Mouse (Mus musculus) ES-Bruce4 (cell line): ENCODE data around the gene Sugct.

Source experiments
- CTCF ChIP-seq: IDR thresholded peaks from one replicate; pipeline ENCODE4 v1.8.1; 2011; ENCODE audit warnings: low read depth, low read length
- POLR2A ChIP-seq: IDR thresholded peaks from one replicate; pipeline ENCODE4 v1.8.1; 2011; ENCODE audit warnings: low read length; ENCODE audit not compliant: insufficient read depth

DNA sequence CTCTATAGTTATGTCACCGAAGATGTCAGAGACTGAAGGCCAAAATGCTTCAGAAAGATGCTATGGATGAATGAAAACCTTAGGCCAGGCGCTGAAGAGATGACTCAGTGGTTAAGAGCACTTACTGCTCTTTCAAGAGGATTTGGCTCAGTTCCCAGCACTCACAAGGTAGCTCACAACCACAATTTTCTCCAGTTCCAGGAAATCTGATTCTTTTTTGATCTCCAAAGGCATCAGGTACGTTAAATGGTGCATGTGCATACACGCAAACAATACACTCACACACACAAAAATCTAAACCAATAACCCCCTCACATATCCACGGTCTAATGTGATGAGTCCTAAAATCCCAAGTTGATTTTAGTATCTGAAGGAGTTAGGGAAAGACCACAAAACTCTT, 1.5 kb downstream of the Sugct start:
- TF ChIP-seq POLR2A (no peak), CTCF (no peak)
